Mouse (Mus musculus) kidney, postnatal 10 days (tissue): ENCODE measurements around the gene Pkd2.

Source experiments
- DNase-seq: peaks from one replicate; pipeline ENCODE4 v3.0.0; 2021; ENCODE audit warnings: mixed read lengths

Pkd2 gene

GRCm38 (mm10) chr5:104466816-104467215 is 7.6 kb downstream of the Pkd2 start:
- no peak for DNase-seq

DNA sequence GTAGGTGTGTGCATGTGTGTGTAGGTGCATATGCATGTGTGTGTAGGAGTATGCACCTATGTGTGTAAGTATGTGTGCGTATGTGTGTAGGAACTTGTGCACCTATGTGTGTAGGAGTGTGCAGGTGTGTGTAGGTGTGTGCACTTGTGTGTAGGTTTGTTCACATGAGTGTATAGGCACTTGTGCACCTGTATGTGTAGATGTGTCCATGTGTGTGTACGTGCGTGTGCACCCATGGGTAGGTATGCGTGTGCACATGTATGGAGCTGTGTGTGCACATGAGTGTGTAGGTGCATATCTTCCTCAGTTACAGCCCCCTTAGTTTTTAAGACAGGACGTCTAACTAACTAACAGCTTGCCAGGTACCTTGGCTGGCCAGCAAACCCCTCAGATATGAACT is 9.3 kb downstream of the Pkd2 start:
- DNase-seq: no peak

DNA sequence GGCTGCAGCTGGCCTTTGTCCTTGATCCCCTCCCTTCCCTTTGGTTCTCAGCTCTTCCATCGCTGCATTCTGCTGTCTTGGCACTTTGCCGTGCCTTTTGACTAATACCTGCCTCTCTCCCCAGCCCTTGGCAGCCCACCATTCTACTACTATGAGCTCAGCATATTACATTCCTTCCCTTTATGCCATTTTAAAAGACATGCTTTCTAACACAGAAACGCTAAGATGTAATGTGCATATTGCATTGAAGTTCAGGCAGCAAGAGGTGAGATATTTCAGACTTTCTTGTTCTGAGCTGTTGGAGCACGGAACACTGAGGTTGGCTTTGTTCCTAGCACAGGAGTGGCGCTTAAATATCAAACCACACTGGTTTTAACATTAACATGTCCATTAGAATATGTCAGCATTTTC is 11.7 kb downstream of the Pkd2 start:
- DNase-seq: peak; percentile 43

DNA sequence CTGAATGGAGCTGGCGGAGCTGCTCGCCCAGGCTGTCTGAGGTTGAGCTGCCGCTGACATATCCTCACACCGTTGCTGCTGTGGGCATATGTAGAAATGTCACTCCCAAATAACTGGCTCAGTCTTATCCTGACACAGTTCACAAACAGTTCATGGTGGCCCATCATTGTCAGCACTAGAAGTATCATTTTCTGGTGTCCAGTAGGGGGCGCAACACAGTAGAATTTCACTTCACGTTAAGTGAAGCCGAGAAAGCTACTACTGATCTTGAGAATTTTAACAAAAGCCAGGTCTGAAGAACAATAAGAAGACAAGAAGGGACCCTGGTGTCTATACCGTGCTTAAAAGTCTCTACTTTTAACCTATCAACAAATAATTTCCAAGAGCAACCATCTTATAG is 13.1 kb downstream of the Pkd2 start:
- peak; percentile 29 for DNase-seq

GRCm38 (mm10) chr5:104480367-104480766 is 21.1 kb downstream of the Pkd2 start:
- DNase-seq: peak; percentile 14

DNA sequence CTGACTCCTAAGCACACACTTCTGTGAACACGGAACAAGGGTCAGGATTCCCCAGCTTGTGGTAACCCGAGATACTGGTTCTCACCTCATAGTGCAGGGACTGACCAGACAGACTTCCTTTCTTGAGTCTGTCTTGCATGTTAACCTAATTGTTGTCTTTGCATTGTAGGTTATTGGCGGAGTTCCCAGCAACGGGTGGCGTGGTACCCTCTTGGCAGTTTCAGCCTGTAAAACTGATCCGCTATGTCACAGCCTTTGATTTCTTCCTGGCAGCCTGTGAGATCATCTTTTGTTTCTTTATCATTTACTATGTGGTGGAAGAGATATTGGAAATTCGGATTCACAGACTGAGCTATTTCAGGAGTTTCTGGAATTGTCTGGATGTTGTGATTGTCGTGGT is 23.6 kb downstream of the Pkd2 start:
- DNase-seq: no peak

DNA sequence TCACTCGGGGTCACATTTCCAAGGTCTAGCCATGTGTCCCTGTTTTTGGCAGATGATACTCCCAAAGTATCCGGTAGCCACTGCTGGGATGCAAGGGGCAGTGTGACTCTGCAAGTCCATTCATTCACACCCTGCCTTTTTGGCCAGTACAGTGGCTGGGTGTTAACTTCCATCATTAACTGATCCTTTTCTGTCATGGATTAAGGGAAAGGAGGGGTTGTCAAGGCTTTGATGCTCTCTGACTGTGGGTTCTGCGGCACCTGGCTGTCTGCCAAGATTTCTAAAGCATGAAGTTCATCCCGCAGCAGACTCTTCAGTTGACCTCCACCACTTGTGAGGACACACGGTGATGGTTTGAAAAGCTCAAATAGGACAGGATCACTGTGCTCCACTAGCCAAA is 32.3 kb downstream of the Pkd2 start:
- peak; percentile 26 for DNase-seq

DNA sequence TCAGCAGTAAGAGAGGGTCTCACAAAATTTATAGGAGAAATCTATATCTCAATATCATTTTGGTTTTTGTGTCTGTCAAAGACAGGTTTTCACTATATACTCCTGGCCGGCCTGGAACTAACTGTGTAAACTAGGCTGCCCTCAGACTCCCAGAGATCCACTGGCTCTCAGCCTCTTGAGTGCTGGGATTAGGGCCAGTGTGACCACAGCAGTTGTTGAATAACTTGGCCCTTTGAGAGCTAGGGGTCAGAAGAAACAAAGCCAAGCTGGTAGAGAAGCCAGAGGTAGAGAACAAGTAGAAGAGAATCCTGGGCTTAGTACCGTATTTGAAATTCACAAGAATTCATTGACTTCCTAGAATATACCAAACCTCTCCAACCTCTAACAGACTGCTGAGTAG is 45.6 kb downstream of the Pkd2 start:
- no peak for DNase-seq

- no peak for DNase-seq
Observed at GRCm38 (mm10) chr5:104507829-104508194, 48.6 kb downstream of the Pkd2 start.

DNA sequence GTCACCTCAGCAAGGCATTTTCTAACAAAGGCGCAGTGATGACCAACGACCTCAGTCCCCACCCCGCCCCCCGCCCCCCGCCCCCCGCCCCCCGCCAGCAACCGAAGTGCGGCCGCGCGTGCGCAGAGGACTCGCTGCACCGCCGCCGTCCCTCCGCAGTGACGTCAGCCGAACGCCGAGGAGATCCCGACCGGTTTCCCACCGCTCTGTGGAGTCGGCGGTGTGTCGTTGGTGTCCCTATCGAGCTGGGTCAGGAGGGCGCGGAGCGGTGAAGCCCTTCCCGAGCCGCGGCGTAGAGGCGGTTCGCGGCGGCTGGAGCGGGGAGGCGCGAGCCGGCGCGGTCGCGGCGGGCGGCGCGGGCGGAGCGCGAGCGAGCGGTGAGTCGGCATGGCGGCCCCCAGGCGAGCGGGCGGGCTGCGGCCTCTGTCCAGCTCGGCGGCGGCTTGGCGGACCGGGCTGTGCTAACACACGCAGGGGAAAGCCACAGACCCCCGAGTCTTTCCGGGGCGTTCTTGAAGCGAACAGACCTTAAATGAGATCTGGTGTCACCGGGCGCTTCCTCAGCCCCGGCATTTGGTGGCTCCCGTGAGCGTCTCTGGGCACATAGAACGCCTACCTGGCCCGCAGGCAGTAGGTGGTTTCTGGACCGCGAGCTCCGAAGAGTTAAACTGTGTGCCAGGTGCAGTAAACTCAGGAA is 49.1 kb downstream of the Pkd2 start, which contains the start of gene BC005561:
Gene BC005561 (plus strand): TSS at position 158 of the 697 bp plus-strand sequence.
- peak; percentile 94 for DNase-seq

DNA sequence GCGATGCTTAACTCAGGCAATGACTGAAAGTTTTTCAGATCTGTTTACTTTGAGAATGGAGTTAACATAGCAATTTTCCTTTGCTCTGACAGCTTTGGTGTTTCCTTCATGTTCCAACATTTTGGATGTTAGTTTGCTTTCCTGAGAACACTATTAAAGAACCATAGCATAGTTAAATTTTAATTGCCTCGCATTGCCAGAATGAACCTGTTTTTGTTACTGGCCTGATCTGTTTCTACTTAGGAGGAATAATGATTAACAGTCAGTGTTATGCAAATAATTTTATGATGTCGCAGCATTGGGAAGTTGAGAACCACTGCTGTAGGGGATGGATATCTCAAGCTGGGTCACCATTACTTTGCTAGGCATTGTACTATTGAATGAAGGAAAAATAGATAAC is 52.0 kb downstream of the Pkd2 start:
- no peak for DNase-seq

DNA sequence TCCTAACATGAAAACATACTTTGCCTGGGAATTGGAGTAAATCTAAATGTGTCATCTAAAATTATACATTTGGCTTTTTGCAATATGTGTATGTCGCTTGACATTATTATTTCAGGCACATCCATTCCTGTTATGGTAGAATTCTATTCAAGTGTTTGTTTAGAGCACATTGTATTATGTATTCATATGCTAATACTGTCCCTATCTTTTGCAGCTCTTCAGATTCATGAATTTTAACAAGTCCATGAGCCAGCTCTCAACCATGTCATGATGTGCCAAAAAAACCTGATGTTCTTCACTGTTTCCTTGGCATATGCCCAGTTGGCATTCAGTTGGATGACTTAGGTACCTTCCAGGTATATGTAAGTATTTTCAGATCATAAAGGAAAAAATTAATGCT is 79.4 kb downstream of the Pkd2 start:
- DNase-seq: no peak

GRCm38 (mm10) chr5:104539331-104539730 is 80.1 kb downstream of the Pkd2 start:
- DNase-seq: no peak
